Mouse (Mus musculus): Measurements from ENCODE around the gene Ets2. TPM values are rescaled to one million over a fixed set of nuclear protein-coding genes. Genes with fewer than 3 reads are reported as not detected.
A peak's percentile ranks its signal among the peaks of the same experiment; 100 is the strongest.
"Not testable (repeated sequence)": the region's sequence is repeated elsewhere in the genome, so short reads cannot be mapped to it uniquely, and the experiment has no call there.

Ets2 gene
- total RNA-seq, 2 experiments from 2014 or later = 75.1 to 83.8 TPM

- DNase-seq (ENCODE audit: low spot score in 2 of 2) = peak in 1 of 2 experiments; percentile 57
These were observed 5.3 kb upstream of the Ets2 start for GRCm38 (mm10) chr16:95696599-95696998.

GRCm38 (mm10) chr16:95699721-95700120, 2.2 kb upstream of the Ets2 start:
- DNase-seq (ENCODE audit: low spot score in 2 of 2) = no peak

- no peak for DNase-seq (ENCODE audit: low spot score in 2 of 2)
These were observed 1.7 kb upstream of the Ets2 start for GRCm38 (mm10) chr16:95700224-95700623.

GRCm38 (mm10) chr16:95702562-95703545, 979 bp downstream of the Ets2 start:
- peak in 1 of 2 experiments; percentile 50 for DNase-seq (ENCODE audit: low spot score in 2 of 2)

- DNase-seq (ENCODE audit: low spot score in 2 of 2) = no peak
These were observed 2.1 kb downstream of the Ets2 start for GRCm38 (mm10) chr16:95703958-95704357.

GRCm38 (mm10) chr16:95704662-95705330, 2.9 kb downstream of the Ets2 start:
- peak in 1 of 2 experiments; percentile 42 for DNase-seq (ENCODE audit: low spot score in 2 of 2)

- DNase-seq (ENCODE audit: low spot score in 2 of 2) = no peak
These were observed 3.9 kb downstream of the Ets2 start for GRCm38 (mm10) chr16:95705771-95706170.

- no peak for DNase-seq (ENCODE audit: low spot score in 2 of 2)
These were observed 6.5 kb downstream of the Ets2 start for GRCm38 (mm10) chr16:95708211-95709004.

GRCm38 (mm10) chr16:95709175-95709574, 7.3 kb downstream of the Ets2 start:
- no peak for DNase-seq (ENCODE audit: low spot score in 2 of 2)

- DNase-seq (ENCODE audit: low spot score in 2 of 2) = no peak
These were observed 8.3 kb downstream of the Ets2 start for GRCm38 (mm10) chr16:95710129-95710528.

GRCm38 (mm10) chr16:95712121-95712520, 10.2 kb downstream of the Ets2 start:
- DNase-seq (ENCODE audit: low spot score in 2 of 2) = no peak

- not testable (repeated sequence) for DNase-seq (ENCODE audit: low spot score in 2 of 2)
These were observed 11.2 kb downstream of the Ets2 start for GRCm38 (mm10) chr16:95713077-95713476.

- DNase-seq (ENCODE audit: low spot score in 2 of 2) = no peak
These were observed 13.2 kb downstream of the Ets2 start for GRCm38 (mm10) chr16:95715026-95715425.

GRCm38 (mm10) chr16:95716061-95716706, 14.3 kb downstream of the Ets2 start:
- DNase-seq (ENCODE audit: low spot score in 2 of 2) = no peak

GRCm38 (mm10) chr16:95717631-95718030, 15.8 kb downstream of the Ets2 start:
- DNase-seq (ENCODE audit: low spot score in 2 of 2) = no peak

GRCm38 (mm10) chr16:95718119-95718518, 16.2 kb downstream of the Ets2 start:
- DNase-seq (ENCODE audit: low spot score in 2 of 2) = no peak

- no peak for DNase-seq (ENCODE audit: low spot score in 2 of 2)
These were observed 18.7 kb downstream of the Ets2 start for GRCm38 (mm10) chr16:95720532-95720931.

- DNase-seq (ENCODE audit: low spot score in 2 of 2) = no peak
These were observed 22.4 kb downstream of the Ets2 start for GRCm38 (mm10) chr16:95724251-95724650.

- DNase-seq (ENCODE audit: low spot score in 2 of 2) = no peak
These were observed 22.9 kb downstream of the Ets2 start for GRCm38 (mm10) chr16:95724776-95725175.

GRCm38 (mm10) chr16:95726802-95727201, 24.9 kb downstream of the Ets2 start:
- DNase-seq (ENCODE audit: low spot score in 2 of 2) = no peak

Data from layer of hippocampus, adult 18-20 months (tissue).